ENCODE assay signal across 7 mouse cellular contexts in the genomic region with DNA sequence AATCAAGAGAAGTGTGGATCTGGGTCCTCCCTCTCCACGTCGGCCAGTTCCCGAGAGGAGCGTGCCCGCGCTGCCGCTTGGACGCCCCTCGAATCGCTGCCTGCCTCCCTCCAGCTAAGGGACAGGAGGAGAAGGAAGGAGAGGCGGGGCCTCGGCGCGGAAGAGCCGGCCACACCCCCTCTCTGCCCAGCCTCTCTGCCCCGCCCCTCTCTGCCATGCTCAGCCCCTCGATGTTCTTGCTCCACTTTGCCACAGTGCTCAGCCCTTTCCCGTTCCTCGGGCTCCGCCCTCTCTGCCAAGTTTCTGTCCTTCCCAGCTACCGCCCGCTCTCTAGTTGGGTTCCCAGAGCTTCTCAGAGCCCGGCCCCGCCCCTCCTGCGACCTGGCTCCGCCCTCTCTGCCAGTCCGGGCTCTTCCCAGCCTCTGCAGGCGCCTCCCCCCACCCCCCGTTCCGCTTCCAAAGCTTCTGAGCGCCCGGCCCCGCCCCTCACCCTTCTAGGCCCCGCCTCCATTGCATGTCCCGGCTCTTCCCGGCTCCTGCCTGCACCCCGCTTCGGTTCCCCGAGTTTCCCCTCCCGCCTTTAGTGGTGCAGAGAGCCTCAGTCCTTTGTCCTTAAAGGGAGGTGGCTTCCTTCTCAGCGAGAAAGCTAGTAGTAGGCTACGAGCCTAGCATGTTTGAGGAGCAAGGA. TPM values are rescaled to one million over a fixed set of nuclear protein-coding genes. Genes with fewer than 3 reads are reported as not detected.
DNase-seq lines count a peak whose midpoint lies in the region; ATAC-seq lines count a peak whose summit lies in the region.

Gene Prkra (minus strand): TSS at position 133 of the 688 bp plus-strand sequence.
Gene Pjvk (plus strand): TSS at position 594 of the 688 bp plus-strand sequence.

- H3K9ac ChIP-seq in intestine, embryonic 15.5 days, result peak within 1 kb of the TSS; percentile 83

- DNase-seq in adrenal gland, adult 18-20 months (ENCODE audit: low spot score in 2 of 2), result peak; percentile 95 to 96
- DNase-seq in embryo, embryonic 11 days, result peak; percentile 99
- peak; percentile 97 for DNase-seq in gastrocnemius, postnatal 25 days
- DNase-seq in left cerebral cortex, postnatal 25 days (ENCODE audit: low spot score in 2 of 2), result peak; percentile 93 to 97
- peak; percentile 100 for DNase-seq in midbrain, embryonic 10.5 days (ENCODE audit: low spot score)
- peak; percentile 99 for DNase-seq in right cerebral cortex, postnatal 4 days

- H3K4me1 ChIP-seq in intestine, embryonic 15.5 days (replicated peaks), result 0 out of 2 replicates have a peak, but pooled peaks cover 11% of the 10 kb centered on the region
- H3K4me1 ChIP-seq in midbrain, embryonic 10.5 days, result peaks cover 25% of the 10 kb centered on the region

- H3K4me2 ChIP-seq in intestine, embryonic 15.5 days (replicated peaks), result peak within 1 kb of the TSS; percentile 87

- intact Hi-C loops in left cerebral cortex, postnatal 25 days (cut with DNase I), result loop anchor here (1.0 kb wide), 1 partner anchor 24 kb away; no protein-coding TSS in a partner anchor

- peak within 1 kb of the TSS; percentile 87 for H3K27ac ChIP-seq in intestine, embryonic 15.5 days
- H3K27ac ChIP-seq in midbrain, embryonic 10.5 days (replicated peaks), result peak within 1 kb of the TSS; percentile 93

- under 1% methylated on average over 42 of the region's 42 CpGs for WGBS in intestine, embryonic 15.5 days
- under 1% methylated on average over 42 of the region's 42 CpGs for WGBS in midbrain, embryonic 10.5 days

- no peaks in the 10 kb centered on the region for H3K27me3 ChIP-seq in intestine, embryonic 15.5 days (replicated peaks)
- H3K27me3 ChIP-seq in midbrain, embryonic 10.5 days (ENCODE audit: low read depth, poor library complexity, severe bottlenecking), result no peaks in the 10 kb centered on the region

- ATAC-seq in intestine, embryonic 15.5 days, result peak; percentile 98

- peak within 1 kb of the TSS; percentile 65 for H3K4me3 ChIP-seq in intestine, embryonic 15.5 days (replicated peaks)
- H3K4me3 ChIP-seq in midbrain, embryonic 10.5 days, result peak within 1 kb of the TSS; percentile 71

- H3K36me3 ChIP-seq in intestine, embryonic 15.5 days, result no peaks in the 10 kb centered on the region
- H3K36me3 ChIP-seq in midbrain, embryonic 10.5 days, result peaks cover 18% of the 10 kb centered on the region

- H3K9me3 ChIP-seq in intestine, embryonic 15.5 days, result no peaks in the 10 kb centered on the region
- no peaks in the 10 kb centered on the region for H3K9me3 ChIP-seq in midbrain, embryonic 10.5 days (replicated peaks)

RNA-seq across cellular contexts. Expression of gene Prkra, which starts in this region (rescaled TPM):
- 10 to 100 TPM; 16.5 to 23.2 TPM for total RNA-seq in adrenal gland, adult 18-20 months (2021)
- 1 to 10 TPM; 4.6 to 5.4 TPM for total RNA-seq in gastrocnemius, postnatal 25 days (2021)
- polyA plus RNA-seq in intestine, embryonic 15.5 days (2015; fragmentation: Nextera tagmentation; extraction: Ambion mirVana), result 42.3 and 45.6 TPM in 2 replicates
- 10 to 100 TPM; 14.2 to 14.7 TPM for total RNA-seq in left cerebral cortex, postnatal 25 days (2021)
- 83.7 and 86.8 TPM in 2 replicates for polyA plus RNA-seq in midbrain, embryonic 10.5 days (2016; fragmentation: Nextera tagmentation; extraction: Ambion mirVana)

RNA-seq across cellular contexts. Expression of gene Pjvk, which starts in this region (rescaled TPM):
- under 1 TPM in 1 of 2 experiments, not detected in 1; 0.74 TPM for total RNA-seq in adrenal gland, adult 18-20 months (2021)
- not detected for total RNA-seq in gastrocnemius, postnatal 25 days (2021)
- 0.35 and 0.39 TPM in 2 replicates for polyA plus RNA-seq in intestine, embryonic 15.5 days (2015; fragmentation: Nextera tagmentation; extraction: Ambion mirVana)
- total RNA-seq in left cerebral cortex, postnatal 25 days (2021), result under 1 TPM; 0.27 to 0.30 TPM
- polyA plus RNA-seq in midbrain, embryonic 10.5 days (2016; fragmentation: Nextera tagmentation; extraction: Ambion mirVana), result 0.40 and 0.69 TPM in 2 replicates

Comparison
In these comparisons a context has a peak if more than half of its experiments do, and no peak if none do; other contexts are left out.
1. Peak in every context shown above with its lines: DNase-seq, ATAC-seq, H3K4me3 ChIP-seq and H3K27ac ChIP-seq.